Mouse (Mus musculus): Measurements from ENCODE around the gene Arhgap8.
"Not testable (repeated sequence)": the region's sequence is repeated elsewhere in the genome, so short reads cannot be mapped to it uniquely, and the experiment has no call there.

Arhgap8 gene

GRCm38 (mm10) chr15:84698189-84698588 is 21.7 kb upstream of the Arhgap8 start:
- DNase-seq (ENCODE audit: low spot score): no peak

GRCm38 (mm10) chr15:84700147-84700794 is 19.6 kb upstream of the Arhgap8 start:
- no peak for DNase-seq (ENCODE audit: low spot score)

DNA sequence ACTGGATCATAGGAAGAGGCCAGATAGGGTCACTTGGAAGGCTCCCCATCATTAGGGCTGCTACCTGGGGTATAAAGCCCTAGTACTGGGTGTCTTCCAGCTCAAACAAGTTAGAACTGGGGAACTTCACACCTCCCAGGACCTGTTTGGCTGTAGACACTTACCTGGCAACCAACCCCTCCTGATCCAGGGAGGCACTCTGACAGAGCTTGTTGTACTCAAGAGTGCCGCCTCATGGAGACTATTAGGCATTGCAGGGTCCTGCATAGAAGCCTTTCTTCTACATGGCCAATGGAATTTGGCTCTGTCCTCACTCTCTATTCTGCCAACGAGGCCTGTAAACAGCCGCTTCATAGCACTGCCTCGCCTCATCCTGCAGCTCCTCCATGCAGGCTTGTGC is 17.9 kb upstream of the Arhgap8 start:
- DNase-seq (ENCODE audit: low spot score): no peak

GRCm38 (mm10) chr15:84702391-84703345 is 17.2 kb upstream of the Arhgap8 start:
- no peak for DNase-seq (ENCODE audit: low spot score)

- DNase-seq (ENCODE audit: low spot score): no peak
Observed at GRCm38 (mm10) chr15:84703992-84704391, 15.9 kb upstream of the Arhgap8 start.

GRCm38 (mm10) chr15:84705351-84705901 is 14.4 kb upstream of the Arhgap8 start:
- DNase-seq (ENCODE audit: low spot score): no peak

GRCm38 (mm10) chr15:84706983-84707619 is 12.8 kb upstream of the Arhgap8 start:
- DNase-seq (ENCODE audit: low spot score): no peak

GRCm38 (mm10) chr15:84712566-84713405 is 7.1 kb upstream of the Arhgap8 start:
- DNase-seq (ENCODE audit: low spot score): no peak

- no peak for DNase-seq (ENCODE audit: low spot score)
Observed at GRCm38 (mm10) chr15:84714730-84715129, 5.1 kb upstream of the Arhgap8 start.

GRCm38 (mm10) chr15:84715132-84715531 is 4.7 kb upstream of the Arhgap8 start:
- DNase-seq (ENCODE audit: low spot score): no peak

DNA sequence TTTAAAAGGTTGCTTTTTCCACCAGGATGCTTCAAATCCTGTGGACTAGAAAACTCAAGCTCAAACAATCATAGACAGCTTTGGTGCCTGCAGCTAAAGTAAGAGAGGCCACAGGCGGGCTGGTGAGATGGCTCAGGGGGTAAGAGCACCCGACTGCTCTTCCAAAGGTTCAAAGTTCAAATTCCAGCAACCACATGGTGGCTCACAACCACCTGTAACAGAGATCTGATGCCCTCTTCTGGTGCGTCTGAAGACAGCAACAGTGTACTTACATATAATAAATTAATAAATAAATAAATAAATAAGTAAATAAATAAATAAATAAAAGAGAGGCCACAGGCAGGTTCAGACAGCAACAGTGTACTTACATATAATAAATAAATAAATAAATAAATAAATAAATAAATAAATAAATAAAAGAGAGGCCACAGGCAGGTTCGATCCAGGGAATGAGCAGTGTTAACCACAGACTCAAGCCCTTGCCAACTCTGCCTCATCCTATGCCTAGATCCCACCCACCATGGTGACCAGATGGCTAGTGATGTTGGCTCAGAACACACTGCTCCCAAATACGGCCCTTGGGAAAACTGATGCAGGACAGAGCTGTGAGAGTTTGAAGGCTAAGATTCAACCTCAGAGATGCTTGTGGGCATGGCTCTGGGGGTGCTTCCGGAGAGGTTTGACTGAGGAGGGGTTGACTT is 2.1 kb upstream of the Arhgap8 start:
- DNase-seq (ENCODE audit: low spot score): not testable (repeated sequence)

DNA sequence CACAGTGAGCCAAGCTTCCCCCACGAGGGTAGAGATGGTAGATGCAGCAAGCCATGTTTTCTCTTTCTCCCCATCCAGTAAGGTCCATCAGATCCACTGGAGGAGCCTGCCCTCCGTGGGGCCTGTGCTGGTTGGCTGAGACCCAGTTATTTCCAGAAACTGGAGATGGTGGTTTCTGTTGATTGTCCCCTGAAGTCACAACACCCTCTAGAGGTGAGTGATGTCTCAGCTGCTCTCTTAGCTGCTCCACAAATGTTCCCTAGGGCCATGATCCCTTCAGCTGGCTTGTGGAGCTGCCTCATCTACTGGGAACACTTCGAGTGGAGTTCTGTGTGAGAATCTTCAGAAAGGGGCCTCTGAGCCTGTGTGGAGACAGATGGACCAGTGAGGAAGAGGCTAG is 1.1 kb upstream of the Arhgap8 start:
- no peak for DNase-seq (ENCODE audit: low spot score)

DNA sequence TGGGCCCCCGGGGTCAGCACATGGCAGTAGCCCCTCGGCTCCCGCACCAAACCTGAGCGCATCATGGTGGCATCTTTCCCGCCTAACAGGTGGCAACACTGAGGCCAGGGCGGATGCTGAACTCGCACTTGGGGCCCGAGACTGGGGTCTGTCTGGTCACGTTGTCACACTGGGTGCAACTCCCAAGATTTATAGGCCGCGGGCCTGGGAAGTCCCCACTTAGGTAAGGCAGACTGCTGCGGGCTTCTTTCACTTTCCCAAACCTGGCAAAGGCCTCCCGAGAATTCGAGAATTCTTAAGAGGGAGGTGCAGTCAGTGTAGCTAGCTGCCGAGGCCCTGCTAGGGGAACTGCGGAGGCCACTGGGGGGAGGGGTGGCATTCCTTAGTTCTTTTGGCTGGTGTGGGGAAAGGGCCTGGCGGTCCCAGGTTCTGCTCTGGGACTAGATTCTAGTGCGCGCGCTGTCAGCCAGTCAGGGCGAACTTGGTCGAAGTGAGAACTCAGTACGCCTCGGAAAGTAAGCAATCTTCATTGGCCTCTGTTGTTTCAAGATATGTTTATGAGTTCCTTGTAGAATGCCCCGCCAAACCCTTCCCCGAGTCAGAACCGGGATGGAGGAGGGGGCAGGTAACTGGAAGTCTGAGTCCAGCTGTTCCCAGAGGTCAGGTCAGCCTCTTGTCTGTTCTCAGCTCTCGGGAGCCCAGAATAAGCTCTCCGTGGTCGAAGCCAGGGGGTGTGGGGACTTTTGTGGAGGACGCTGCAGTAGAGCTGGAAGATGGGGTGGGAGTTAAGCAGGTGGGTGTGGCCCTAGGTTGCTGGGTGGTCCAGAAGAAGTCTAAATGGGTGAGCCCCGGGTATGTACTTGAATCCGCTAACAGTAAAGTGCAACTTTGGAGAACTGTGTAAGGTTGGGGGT is 696 bp downstream of the Arhgap8 start:
- no peak for DNase-seq (ENCODE audit: low spot score)

GRCm38 (mm10) chr15:84723656-84724055 is 3.8 kb downstream of the Arhgap8 start:
- not testable (repeated sequence) for DNase-seq (ENCODE audit: low spot score)

DNA sequence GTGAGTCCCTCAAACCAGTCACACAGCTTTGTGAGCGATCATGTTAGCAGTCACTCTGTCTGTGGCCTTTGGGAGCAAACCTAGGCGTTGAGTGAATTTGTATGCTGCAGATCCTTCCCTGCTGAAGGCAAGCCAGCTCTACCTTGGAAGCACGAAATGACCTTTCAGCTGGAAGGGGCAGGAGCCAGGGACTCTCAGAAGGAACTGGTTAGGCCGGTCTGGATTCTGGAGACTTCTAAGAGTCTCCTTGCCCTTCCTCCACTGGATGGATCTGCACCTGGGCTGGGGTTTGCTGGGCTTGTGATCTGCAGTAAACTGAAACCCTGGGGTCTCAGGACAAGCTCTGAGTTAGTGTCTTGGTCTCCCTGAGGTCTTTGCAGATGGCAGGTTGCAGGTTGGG is 4.3 kb downstream of the Arhgap8 start:
- DNase-seq (ENCODE audit: low spot score): no peak

DNA sequence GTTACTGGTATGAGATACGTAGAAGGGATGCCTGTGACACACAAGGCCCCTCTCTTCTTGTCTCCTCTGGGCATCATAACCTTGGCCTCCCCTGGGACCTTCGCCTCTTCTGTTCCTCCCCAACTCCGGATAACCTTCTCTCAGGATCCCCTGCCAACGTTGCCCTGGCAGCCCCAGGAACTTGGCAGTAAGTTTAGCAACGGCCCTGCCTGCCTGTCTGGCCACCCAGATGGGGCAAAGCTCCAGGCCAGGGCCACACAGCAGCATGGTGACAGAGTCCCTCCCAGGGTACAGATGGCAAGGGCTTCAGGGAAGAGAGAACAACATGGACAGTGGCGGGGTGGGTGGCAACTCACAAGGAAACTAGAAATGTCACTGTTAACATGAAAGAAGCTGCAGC is 9.8 kb downstream of the Arhgap8 start:
- DNase-seq (ENCODE audit: low spot score): no peak

DNA sequence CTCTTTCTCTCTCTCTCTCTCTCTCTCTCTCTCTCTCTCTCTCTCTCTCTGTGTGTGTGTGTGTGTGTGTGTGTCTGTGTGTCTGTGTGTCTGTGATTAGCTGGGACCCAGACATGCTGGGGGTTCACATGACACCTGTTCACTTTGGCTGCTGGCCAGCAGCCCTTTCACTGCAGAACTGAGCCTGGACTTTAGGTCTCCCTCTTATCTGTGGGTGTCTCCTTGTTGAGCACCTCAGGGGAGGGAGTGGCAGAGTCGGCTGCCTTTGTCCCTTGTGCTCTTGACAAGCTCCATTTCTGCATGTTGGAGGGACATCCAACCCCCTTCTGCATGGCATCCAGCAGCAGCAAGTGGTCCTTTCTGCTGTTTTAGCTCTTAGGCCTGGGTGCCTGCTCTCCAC is 11.0 kb downstream of the Arhgap8 start:
- DNase-seq (ENCODE audit: low spot score): no peak

- DNase-seq (ENCODE audit: low spot score): no peak
Observed at GRCm38 (mm10) chr15:84731676-84732424, 12.0 kb downstream of the Arhgap8 start.

DNA sequence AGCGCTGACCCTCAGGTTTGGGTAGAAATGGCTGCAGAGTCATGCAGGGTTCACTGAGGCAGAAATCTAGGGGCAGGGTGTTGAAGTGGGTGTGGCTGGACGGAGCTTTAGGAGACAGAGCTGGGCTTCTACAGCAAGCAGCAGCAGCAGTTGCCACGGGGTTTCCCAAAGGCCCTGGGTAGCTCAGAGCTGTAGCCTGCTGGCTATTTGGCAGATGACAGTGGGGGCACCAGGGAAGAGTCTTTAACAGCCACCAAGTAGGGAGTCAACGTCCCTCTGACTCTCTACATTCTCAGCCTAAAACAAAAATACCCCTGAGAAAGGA is 12.5 kb downstream of the Arhgap8 start:
- no peak for DNase-seq (ENCODE audit: low spot score)
